Mouse (Mus musculus) midbrain, embryonic 11.5 days (tissue): Measurements from ENCODE around the gene Unc45b. TPM values are rescaled to one million over a fixed set of nuclear protein-coding genes. Genes with fewer than 3 reads are reported as not detected.

ENCODE experiments used
- ATAC-seq: fragments of 200-750 bp; cut with Nextera tagmentation; 2 replicates; pipeline ENCODE4 v1.8.0; 2017; ENCODE audit warnings: moderate TSS enrichment, moderate library complexity; ENCODE audit not compliant: low FRiP score
- DNase-seq: peaks from one replicate; pipeline ENCODE4 v3.0.0; 2015; ENCODE audit warnings: low spot score; ENCODE audit errors: missing footprints
- H3K27ac ChIP-seq: fragments of 300-500 bp; sonication (generic); 2 replicates; pipeline ENCODE4 v1.5.1; 2014; ENCODE audit warnings: low read depth, low read length
- H3K27me3 ChIP-seq: fragments of 300-500 bp; sonication (generic); 2 replicates; pipeline ENCODE4 v1.6.1; 2014; ENCODE audit warnings: mild to moderate bottlenecking, low read length, moderate library complexity, mixed read lengths; ENCODE audit not compliant: control insufficient read depth, insufficient read depth
- H3K36me3 ChIP-seq: fragments of 300-500 bp; sonication (generic); 2 replicates; pipeline ENCODE4 v1.6.1; 2014; ENCODE audit warnings: mild to moderate bottlenecking, low read length, moderate library complexity, mixed read lengths; ENCODE audit not compliant: control insufficient read depth, insufficient read depth
- H3K4me1 ChIP-seq: fragments of 300-500 bp; sonication (generic); 2 replicates; pipeline ENCODE4 v1.6.1; 2014; ENCODE audit warnings: low read length; ENCODE audit not compliant: control insufficient read depth, insufficient read depth
- H3K4me2 ChIP-seq: fragments of 300-500 bp; sonication (generic); 2 replicates; pipeline ENCODE4 v1.6.1; 2014; ENCODE audit warnings: mild to moderate bottlenecking, moderate library complexity
- H3K4me3 ChIP-seq: fragments of 300-500 bp; sonication (generic); 2 replicates; pipeline ENCODE4 v1.5.1; 2014; ENCODE audit warnings: low read depth, low read length
- H3K9ac ChIP-seq: fragments of 300-500 bp; sonication (generic); 2 replicates; pipeline ENCODE4 v1.6.1; 2014; ENCODE audit warnings: low read length
- H3K9me3 ChIP-seq: fragments of 300-500 bp; sonication (generic); 2 replicates; pipeline ENCODE4 v1.6.1; 2016; ENCODE audit warnings: low read length; ENCODE audit not compliant: control insufficient read depth
- WGBS: fragments of 180-500 bp; shearing (Covaris S2); extraction: QIAGEN DNeasy Blood & Tissue Kit; methylation state at CpG from one replicate; pipeline ENCODE4 v1.1.7; 2014; 5-methylcytosine and 5-hydroxymethylcytosine counted together
- polyA plus RNA-seq: library from polyadenylated mRNA; unstranded; fragments of >200 nt; fragmentation: Nextera tagmentation; extraction: Ambion mirVana; gene quantifications from 2 replicates; pipeline ENCODE4 v1.2.1, GENCODE M21; 2014

Gene Unc45b
- 0.10 and 0.21 TPM in 2 replicates for polyA plus RNA-seq

- no peak within 1 kb of the TSS for H3K4me2 ChIP-seq
- no peaks in the 10 kb centered on the region; the same call in 1 of the 2 replicates for H3K36me3 ChIP-seq
- DNase-seq (no peak), ATAC-seq (no peak)
- H3K9me3 ChIP-seq, result no peaks in the 10 kb centered on the region
- H3K27ac ChIP-seq, result no peak within 1 kb of the TSS
- H3K27me3 ChIP-seq, result no peaks in the 10 kb centered on the region
- peaks cover 6% of the 10 kb centered on the region for H3K4me1 ChIP-seq
- no peak within 1 kb of the TSS for H3K9ac ChIP-seq
- 81% methylated on average over 4 of the region's 4 CpGs for WGBS
- H3K4me3 ChIP-seq, result no peak within 1 kb of the TSS
Observed at GRCm38 (mm10) chr11:82910250-82910649, at the start of gene Unc45b. Gene Unc45b (plus strand): TSS chr11:82910550.

- Histone ChIP-seq H3K27ac (no peak overlapping the region), H3K27me3 (no peaks in the 10 kb centered on the region), H3K36me3 (no peaks in the 10 kb centered on the region), H3K4me1 (peaks cover 4% of the 10 kb centered on the region), H3K4me3 (no peak overlapping the region), H3K9ac (no peak overlapping the region), H3K9me3 (no peaks in the 10 kb centered on the region), H3K4me2 (no peak overlapping the region)
- WGBS, result 87% methylated on average over 6 of the region's 6 CpGs
- DNase-seq, result no peak
- ATAC-seq, result no peak
Observed at GRCm38 (mm10) chr11:82860759-82861158, 49.6 kb upstream of the Unc45b start.

- ATAC-seq, result no peak
- no peak overlapping the region for H3K4me2 ChIP-seq
Observed at GRCm38 (mm10) chr11:82861558-82861957, 48.8 kb upstream of the Unc45b start.

GRCm38 (mm10) chr11:82862638-82863037, 47.7 kb upstream of the Unc45b start:
- Histone ChIP-seq H3K4me2 (no peak overlapping the region), H3K27me3 (no peaks in the 10 kb centered on the region), H3K4me1 (peaks cover 7% of the 10 kb centered on the region), H3K27ac (no peak overlapping the region), H3K9ac (no peak overlapping the region), H3K4me3 (no peak overlapping the region), H3K36me3 (no peaks in the 10 kb centered on the region), H3K9me3 (no peaks in the 10 kb centered on the region)
- DNase-seq (no peak), ATAC-seq (no peak)
- 83% methylated on average over 9 of the region's 9 CpGs for WGBS

More at GRCm38 (mm10) chr11:82861558-82861957, 48.8 kb upstream of the Unc45b start:
- H3K36me3 ChIP-seq, result no peaks in the 10 kb centered on the region
- no peaks in the 10 kb centered on the region for H3K27me3 ChIP-seq
- H3K9me3 ChIP-seq, result no peaks in the 10 kb centered on the region
- 73% methylated on average over 8 of the region's 8 CpGs for WGBS
- H3K4me1 ChIP-seq, result peaks cover 4% of the 10 kb centered on the region
- no peak overlapping the region for H3K9ac ChIP-seq
- no peak overlapping the region for H3K4me3 ChIP-seq
- no peak for DNase-seq
- no peak overlapping the region for H3K27ac ChIP-seq

- Histone ChIP-seq H3K4me1 (peaks cover 7% of the 10 kb centered on the region), H3K4me3 (no peak overlapping the region), H3K27me3 (no peaks in the 10 kb centered on the region), H3K36me3 (no peaks in the 10 kb centered on the region), H3K4me2 (no peak overlapping the region), H3K9ac (no peak overlapping the region), H3K9me3 (no peaks in the 10 kb centered on the region), H3K27ac (no peak overlapping the region)
- ATAC-seq, result no peak
- WGBS, result 76% methylated on average over 2 of the region's 2 CpGs
- no peak for DNase-seq
Observed at GRCm38 (mm10) chr11:82863059-82863458, 47.3 kb upstream of the Unc45b start.

GRCm38 (mm10) chr11:82863488-82863931, 46.8 kb upstream of the Unc45b start:
- 70% methylated on average over 4 of the region's 4 CpGs for WGBS
- no peak for ATAC-seq
- no peak overlapping the region for H3K4me2 ChIP-seq

GRCm38 (mm10) chr11:82865957-82866356, 44.4 kb upstream of the Unc45b start:
- ATAC-seq (no peak), DNase-seq (no peak)
- H3K9me3 ChIP-seq, result no peaks in the 10 kb centered on the region
- no peak overlapping the region for H3K9ac ChIP-seq
- H3K4me1 ChIP-seq, result peaks cover 9% of the 10 kb centered on the region
- no peak overlapping the region for H3K27ac ChIP-seq
- no peaks in the 10 kb centered on the region for H3K36me3 ChIP-seq
- WGBS, result 87% methylated on average over 10 of the region's 10 CpGs
- no peaks in the 10 kb centered on the region for H3K27me3 ChIP-seq
- no peak overlapping the region for H3K4me2 ChIP-seq
- no peak overlapping the region for H3K4me3 ChIP-seq

More at GRCm38 (mm10) chr11:82863488-82863931, 46.8 kb upstream of the Unc45b start:
- Histone ChIP-seq H3K4me3 (no peak overlapping the region), H3K27ac (no peak overlapping the region), H3K4me1 (peaks cover 7% of the 10 kb centered on the region), H3K9me3 (no peaks in the 10 kb centered on the region), H3K9ac (no peak overlapping the region), H3K27me3 (no peaks in the 10 kb centered on the region), H3K36me3 (no peaks in the 10 kb centered on the region)
- DNase-seq, result no peak

- H3K4me1 ChIP-seq, result peaks cover 7% of the 10 kb centered on the region
- no peak overlapping the region for H3K27ac ChIP-seq
- ATAC-seq, result no peak
- no peaks in the 10 kb centered on the region for H3K9me3 ChIP-seq
- no peak overlapping the region for H3K4me2 ChIP-seq
- no peaks in the 10 kb centered on the region for H3K27me3 ChIP-seq
- H3K9ac ChIP-seq, result no peak overlapping the region
- WGBS, result 31% methylated on average over 7 of the region's 7 CpGs
- no peaks in the 10 kb centered on the region for H3K36me3 ChIP-seq
- H3K4me3 ChIP-seq, result no peak overlapping the region
- DNase-seq, result no peak
Observed at GRCm38 (mm10) chr11:82866850-82867564, 43.3 kb upstream of the Unc45b start.

GRCm38 (mm10) chr11:82867956-82868355, 42.4 kb upstream of the Unc45b start:
- DNase-seq (peak; percentile 49), ATAC-seq (no peak)
- Histone ChIP-seq H3K27ac (no peak overlapping the region), H3K4me1 (peaks cover 5% of the 10 kb centered on the region), H3K4me3 (no peak overlapping the region), H3K36me3 (no peaks in the 10 kb centered on the region), H3K27me3 (no peaks in the 10 kb centered on the region), H3K4me2 (no peak overlapping the region), H3K9me3 (no peaks in the 10 kb centered on the region), H3K9ac (no peak overlapping the region)
- 63% methylated on average over 5 of the region's 5 CpGs for WGBS
